Mouse (Mus musculus) lung, postnatal 4 days (tissue): ENCODE results near the gene Trpm4.
A peak's percentile ranks its signal among the peaks of the same experiment; 100 is the strongest.

Source experiments
- DNase-seq, 2 experiments: peaks; one replicate each; pipeline ENCODE4 v3.0.0; 2021

The Trpm4 gene

GRCm38 (mm10) chr7:45309455-45309854 is 24.1 kb downstream of the Trpm4 start:
- peak; percentile 59 to 71 for DNase-seq

- DNase-seq = peak in 1 of 2 experiments; percentile 39
Observed at GRCm38 (mm10) chr7:45308551-45309240, 24.9 kb downstream of the Trpm4 start.

- peak; percentile 81 to 85 for DNase-seq
Observed at GRCm38 (mm10) chr7:45305275-45305674, 28.3 kb downstream of the Trpm4 start.

GRCm38 (mm10) chr7:45304869-45305268 is 28.7 kb downstream of the Trpm4 start:
- peak in 1 of 2 experiments; percentile 27 for DNase-seq

GRCm38 (mm10) chr7:45302626-45303025 is 31.0 kb downstream of the Trpm4 start:
- DNase-seq = no peak

GRCm38 (mm10) chr7:45300270-45300669 is 33.3 kb downstream of the Trpm4 start:
- DNase-seq = peak; percentile 58 to 72

- peak; percentile 60 to 72 for DNase-seq
Observed at GRCm38 (mm10) chr7:45299752-45300151, 33.8 kb downstream of the Trpm4 start.

- no peak for DNase-seq
Observed at GRCm38 (mm10) chr7:45297563-45297962, 36.0 kb downstream of the Trpm4 start.

GRCm38 (mm10) chr7:45296626-45297025 is 37.0 kb downstream of the Trpm4 start:
- no peak for DNase-seq

- DNase-seq = no peak
Observed at GRCm38 (mm10) chr7:45286486-45286885, 47.1 kb downstream of the Trpm4 start.

GRCm38 (mm10) chr7:45277136-45277760 is 56.3 kb downstream of the Trpm4 start, which contains the start of gene Slc6a21:
Gene Slc6a21, plus strand, starts transcription at chr7:45277513.
- peak; percentile 82 to 90 for DNase-seq

GRCm38 (mm10) chr7:45273672-45274071 is 59.9 kb downstream of the Trpm4 start:
- no peak for DNase-seq

- DNase-seq = no peak
Observed at GRCm38 (mm10) chr7:45272786-45273412, 60.7 kb downstream of the Trpm4 start.

GRCm38 (mm10) chr7:45265518-45265917 is 68.1 kb downstream of the Trpm4 start:
- DNase-seq = no peak

GRCm38 (mm10) chr7:45264348-45264747 is 69.2 kb downstream of the Trpm4 start:
- no peak for DNase-seq

- no peak for DNase-seq
Observed at GRCm38 (mm10) chr7:45263006-45263607, 70.5 kb downstream of the Trpm4 start.

- no peak for DNase-seq
Observed at GRCm38 (mm10) chr7:45262266-45262665, 71.3 kb downstream of the Trpm4 start.

GRCm38 (mm10) chr7:45259281-45259680 is 74.3 kb downstream of the Trpm4 start:
- no peak for DNase-seq

GRCm38 (mm10) chr7:45257063-45257840 is 76.3 kb downstream of the Trpm4 start:
- no peak for DNase-seq

GRCm38 (mm10) chr7:45255822-45256221 is 77.8 kb downstream of the Trpm4 start:
- peak; percentile 35 to 61 for DNase-seq

- DNase-seq = no peak
Observed at GRCm38 (mm10) chr7:45253806-45254205, 79.8 kb downstream of the Trpm4 start.
